Mouse (Mus musculus): ENCODE measurements around the gene Rhbdd1. TPM values are rescaled to one million over a fixed set of nuclear protein-coding genes. Genes with fewer than 3 reads are reported as not detected.

Gene Rhbdd1
- polyA plus RNA-seq, 1 experiment from 2014 or later: 5.9 TPM

- TF ChIP-seq CTCF (IDR thresholded peaks at IDR 0.05; ENCODE audit: low read depth) (no peak), EP300 (IDR thresholded peaks at IDR 0.05; ENCODE audit: low read depth) (no peak)
- Histone ChIP-seq H3K27ac (ENCODE audit: low read depth) (peak overlapping the region; percentile 77), H3K27me3 (ENCODE audit: insufficient read depth, low read length) (peaks cover 18% of the 10 kb centered on the region), H3K4me3 (ENCODE audit: low read depth, low read length) (peak overlapping the region; percentile 36), H3K4me1 (ENCODE audit: insufficient read depth) (peaks cover 21% of the 10 kb centered on the region), H3K36me3 (replicated peaks; ENCODE audit: insufficient read depth, low read length) (no peaks in the 10 kb centered on the region), H3K9ac (replicated peaks) (peak overlapping the region; percentile 59), H3K9me3 (ENCODE audit: low read length) (no peaks in the 10 kb centered on the region), H3K4me2 (ENCODE audit: low read depth, low read length) (peak overlapping the region; percentile 88)
- WGBS (ENCODE audit: insufficient replicate concordance): 38% methylated on average over 15 of the region's 15 CpGs
- ATAC-seq: no peak
- no peak for DNase-seq
Measured at GRCm38 (mm10) chr1:82286190-82287051, 29.8 kb upstream of the Rhbdd1 start.

GRCm38 (mm10) chr1:82287052-82287775 is 29.0 kb upstream of the Rhbdd1 start:
- TF ChIP-seq CTCF (IDR thresholded peaks at IDR 0.05; ENCODE audit: low read depth) (no peak), EP300 (IDR thresholded peaks at IDR 0.05; ENCODE audit: low read depth) (no peak)
- Histone ChIP-seq H3K4me3 (ENCODE audit: low read depth, low read length) (peak overlapping the region; percentile 36), H3K9me3 (ENCODE audit: low read length) (no peaks in the 10 kb centered on the region), H3K27ac (ENCODE audit: low read depth) (no peak overlapping the region), H3K4me1 (ENCODE audit: insufficient read depth) (peaks cover 22% of the 10 kb centered on the region), H3K9ac (replicated peaks) (peak overlapping the region; percentile 59), H3K27me3 (ENCODE audit: insufficient read depth, low read length) (peaks cover 26% of the 10 kb centered on the region), H3K4me2 (ENCODE audit: low read depth, low read length) (peak overlapping the region; percentile 88), H3K36me3 (replicated peaks; ENCODE audit: insufficient read depth, low read length) (no peaks in the 10 kb centered on the region)
- 62% methylated on average over 22 of the region's 22 CpGs for WGBS (ENCODE audit: insufficient replicate concordance)
- ATAC-seq (no peak), DNase-seq (no peak)

- ATAC-seq (no peak), DNase-seq (no peak)
- TF ChIP-seq CTCF (IDR thresholded peaks at IDR 0.05; ENCODE audit: low read depth) (no peak), EP300 (IDR thresholded peaks at IDR 0.05; ENCODE audit: low read depth) (no peak)
- 87% methylated on average over 16 of the region's 16 CpGs for WGBS (ENCODE audit: insufficient replicate concordance)
- Histone ChIP-seq H3K9ac (replicated peaks) (no peak overlapping the region), H3K4me2 (ENCODE audit: low read depth, low read length) (peak overlapping the region; percentile 88), H3K9me3 (ENCODE audit: low read length) (no peaks in the 10 kb centered on the region), H3K27ac (ENCODE audit: low read depth) (no peak overlapping the region), H3K4me1 (ENCODE audit: insufficient read depth) (peaks cover 23% of the 10 kb centered on the region), H3K27me3 (ENCODE audit: insufficient read depth, low read length) (peaks cover 32% of the 10 kb centered on the region), H3K36me3 (replicated peaks; ENCODE audit: insufficient read depth, low read length) (no peaks in the 10 kb centered on the region), H3K4me3 (ENCODE audit: low read depth, low read length) (no peak overlapping the region)
Measured at GRCm38 (mm10) chr1:82287776-82288325, 28.4 kb upstream of the Rhbdd1 start.

GRCm38 (mm10) chr1:82288421-82288990 is 27.7 kb upstream of the Rhbdd1 start:
- peaks cover 36% of the 10 kb centered on the region for H3K27me3 ChIP-seq (ENCODE audit: insufficient read depth, low read length)
- H3K9ac ChIP-seq (replicated peaks): no peak overlapping the region
- DNase-seq: no peak
- H3K4me3 ChIP-seq (ENCODE audit: low read depth, low read length): no peak overlapping the region
- no peaks in the 10 kb centered on the region for H3K36me3 ChIP-seq (replicated peaks; ENCODE audit: insufficient read depth, low read length)
- 82% methylated on average over 18 of the region's 18 CpGs for WGBS (ENCODE audit: insufficient replicate concordance)
- peaks cover 20% of the 10 kb centered on the region for H3K4me1 ChIP-seq (ENCODE audit: insufficient read depth)
- H3K9me3 ChIP-seq (ENCODE audit: low read length): no peaks in the 10 kb centered on the region
- TF ChIP-seq CTCF (IDR thresholded peaks at IDR 0.05; ENCODE audit: low read depth) (peak; percentile 22; the same call in 1 of the 2 replicates), EP300 (IDR thresholded peaks at IDR 0.05; ENCODE audit: low read depth) (no peak)
- no peak overlapping the region for H3K27ac ChIP-seq (ENCODE audit: low read depth)
- no peak for ATAC-seq
- peak overlapping the region; percentile 9; the same call in 1 of the 2 replicates for H3K4me2 ChIP-seq (ENCODE audit: low read depth, low read length)

GRCm38 (mm10) chr1:82289116-82289989 is 26.9 kb upstream of the Rhbdd1 start:
- ATAC-seq (no peak), DNase-seq (no peak)
- no peak for TF ChIP-seq EP300 (IDR thresholded peaks at IDR 0.05; ENCODE audit: low read depth)
- TF ChIP-seq CTCF (IDR thresholded peaks at IDR 0.05; ENCODE audit: low read depth): no peak
- Histone ChIP-seq H3K4me1 (ENCODE audit: insufficient read depth) (peaks cover 17% of the 10 kb centered on the region), H3K4me2 (ENCODE audit: low read depth, low read length) (peak overlapping the region; percentile 82), H3K9me3 (ENCODE audit: low read length) (no peaks in the 10 kb centered on the region), H3K36me3 (replicated peaks; ENCODE audit: insufficient read depth, low read length) (no peaks in the 10 kb centered on the region), H3K27me3 (ENCODE audit: insufficient read depth, low read length) (peaks cover 36% of the 10 kb centered on the region), H3K9ac (replicated peaks) (peak overlapping the region; percentile 67), H3K27ac (ENCODE audit: low read depth) (peak overlapping the region; percentile 79; the same call in 1 of the 2 replicates), H3K4me3 (ENCODE audit: low read depth, low read length) (peak overlapping the region; percentile 59)
- WGBS (ENCODE audit: insufficient replicate concordance): 67% methylated on average over 35 of the region's 35 CpGs
